Mouse (Mus musculus) urinary bladder, adult 2 months (tissue): ENCODE results near the gene Gm17026. TPM values are rescaled to one million over a fixed set of nuclear protein-coding genes. Genes with fewer than 3 reads are reported as not detected.
"Not testable (repeated sequence)": the region's sequence is repeated elsewhere in the genome, so short reads cannot be mapped to it uniquely, and the experiment has no call there.

Experiments
- DNase-seq: peaks from one replicate; pipeline ENCODE4 v3.0.0; 2022; ENCODE audit warnings: low spot score
- polyA plus RNA-seq: library from polyadenylated mRNA; depleted of rRNA; stranded (reverse); fragments of >200 nt; gene quantifications from 2 replicates; pipeline ENCODE4 v1.2.3, GENCODE M21; 2012; rRNA removed

The Gm17026 gene
- not detected in 2 replicates for polyA plus RNA-seq

DNA sequence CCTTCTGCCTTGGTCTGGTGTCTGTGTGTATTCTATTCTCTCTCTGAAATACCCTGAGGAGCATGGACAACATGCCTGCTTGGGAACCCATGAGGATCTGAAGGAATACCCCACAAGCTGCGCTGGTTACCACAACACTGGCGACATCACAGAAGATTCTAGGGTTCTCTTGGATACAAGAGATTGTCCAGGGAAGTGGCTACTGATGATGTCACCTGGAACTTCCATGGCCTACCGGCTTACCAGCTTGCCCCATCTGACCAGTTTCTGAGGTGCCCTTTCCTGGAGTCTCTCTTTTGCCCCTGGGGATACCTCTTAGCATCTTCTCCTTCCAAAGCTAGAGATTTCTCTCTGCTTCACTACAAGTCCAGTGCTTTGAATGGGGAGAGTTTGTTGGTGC lies at the start of gene Gm17026:
TSS of gene Gm17026 (minus strand) at position 101 of the 400 bp plus-strand sequence.
- DNase-seq = not testable (repeated sequence)

DNA sequence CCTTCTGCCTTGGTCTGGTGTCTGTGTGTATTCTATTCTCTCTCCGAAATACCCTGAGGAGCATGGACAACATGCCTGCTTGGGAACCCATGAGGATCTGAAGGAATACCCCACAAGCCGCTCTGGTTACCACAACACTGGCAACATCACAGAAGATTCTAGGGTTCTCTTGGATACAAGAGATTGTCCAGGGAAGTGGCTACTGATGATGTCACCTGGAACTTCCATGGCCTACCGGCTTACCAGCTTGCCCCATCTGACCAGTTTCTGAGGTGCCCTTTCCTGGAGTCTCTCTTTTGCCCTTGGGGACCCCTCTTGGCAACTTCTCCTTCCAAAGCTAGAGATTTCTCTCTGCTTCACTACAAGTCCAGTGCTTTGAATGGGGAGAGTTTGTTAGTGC lies 37.4 kb upstream of the Gm17026 start, which contains the start of gene Gm9611:
TSS of gene Gm9611 (minus strand) at position 101 of the 400 bp plus-strand sequence.
- not testable (repeated sequence) for DNase-seq

DNA sequence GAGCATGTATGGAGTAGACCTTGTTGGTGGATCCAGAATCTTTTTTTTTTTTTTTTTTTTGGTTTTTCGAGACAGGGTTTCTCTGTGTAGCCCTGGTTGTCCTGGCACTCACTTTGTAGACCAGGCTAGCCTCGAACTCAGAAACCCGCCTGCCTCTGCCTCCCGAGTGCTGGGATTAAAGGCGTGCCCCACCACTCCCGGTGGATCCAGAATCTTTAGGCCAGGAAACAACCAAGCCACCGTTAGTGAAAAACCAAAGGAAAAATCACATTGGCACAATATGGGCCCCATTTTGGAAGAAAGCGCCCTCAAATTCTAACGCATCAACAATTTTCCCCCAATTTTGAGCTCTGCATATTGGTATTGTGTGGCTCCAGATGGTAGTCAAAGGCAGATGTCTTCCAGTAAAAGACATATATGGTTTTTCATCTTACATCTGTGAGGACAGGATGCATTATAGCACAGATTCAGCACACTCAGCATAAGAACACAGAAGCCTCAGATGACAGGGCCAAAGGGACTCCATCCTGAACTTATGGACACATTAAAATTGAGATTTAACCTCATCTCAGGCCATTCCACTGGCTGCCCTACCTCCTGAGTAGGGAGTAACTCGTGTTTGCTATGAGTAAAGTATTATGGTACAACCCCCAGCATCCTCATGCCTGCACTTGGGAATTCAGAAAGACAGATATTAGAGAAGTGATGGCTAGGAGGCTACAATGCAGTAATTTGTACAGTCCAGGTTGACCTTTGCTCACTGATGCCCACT lies 42.9 kb downstream of the Gm17026 start:
- peak; percentile 24 for DNase-seq

Other genes starting within 250 kb of the Gm17026 start
- not detected in 2 replicates for gene Gm7951, start 142.7 kb downstream of the Gm17026 start, polyA plus RNA-seq
- not detected in 2 replicates for gene Gm17027, start 97.4 kb downstream of the Gm17026 start, polyA plus RNA-seq
- gene Gm3573, start 69.3 kb downstream of the Gm17026 start, polyA plus RNA-seq = not detected in 2 replicates
- gene Gm9611, start 37.3 kb upstream of the Gm17026 start, polyA plus RNA-seq = not detected in 2 replicates
- gene Gm7995, start 50.2 kb upstream of the Gm17026 start, polyA plus RNA-seq = not detected in 2 replicates
- not detected in 2 replicates for gene Gm8005, start 179.6 kb upstream of the Gm17026 start, polyA plus RNA-seq
- gene Gm8011, start 203.8 kb upstream of the Gm17026 start, polyA plus RNA-seq = not detected in 2 replicates
- not detected in 2 replicates for gene Gm8020, start 242.3 kb upstream of the Gm17026 start, polyA plus RNA-seq